Mouse (Mus musculus): ENCODE data around the gene Dpp6. TPM values are rescaled to one million over a fixed set of nuclear protein-coding genes. Genes with fewer than 3 reads are reported as not detected.

Gene Dpp6
- polyA plus RNA-seq, 1 experiment from 2014 or later, result 3.5 TPM

- H3K36me3 ChIP-seq, result no peaks in the 10 kb centered on the region
- H3K9me3 ChIP-seq, result no peaks in the 10 kb centered on the region
- ATAC-seq (ENCODE audit: insufficient number of reproducible peaks, insufficient read depth, low FRiP score, low TSS enrichment, low read depth), result no peak
- H3K27ac ChIP-seq, result no peak overlapping the region
- no peaks in the 10 kb centered on the region for H3K4me1 ChIP-seq
- no peaks in the 10 kb centered on the region for H3K27me3 ChIP-seq
- H3K4me2 ChIP-seq, result no peak overlapping the region
- no peak overlapping the region for H3K9ac ChIP-seq
- no peak overlapping the region for H3K4me3 ChIP-seq
- WGBS, result 75% methylated on average over 4 of the region's 4 CpGs
These were observed 249.8 kb downstream of the Dpp6 start for GRCm38 (mm10) chr5:27066837-27067236.

- Histone ChIP-seq H3K36me3 (no peaks in the 10 kb centered on the region), H3K9ac (no peak overlapping the region), H3K27ac (no peak overlapping the region), H3K27me3 (no peaks in the 10 kb centered on the region), H3K9me3 (no peaks in the 10 kb centered on the region), H3K4me3 (no peak overlapping the region), H3K4me1 (no peaks in the 10 kb centered on the region), H3K4me2 (no peak overlapping the region)
- 14% methylated on average over 8 of the region's 8 CpGs for WGBS
- no peak for ATAC-seq (ENCODE audit: insufficient number of reproducible peaks, insufficient read depth, low FRiP score, low TSS enrichment, low read depth)
These were observed 258.2 kb downstream of the Dpp6 start for GRCm38 (mm10) chr5:27075131-27075591.

GRCm38 (mm10) chr5:27076046-27076445, 259.0 kb downstream of the Dpp6 start:
- no peaks in the 10 kb centered on the region for H3K4me1 ChIP-seq
- H3K27me3 ChIP-seq, result no peaks in the 10 kb centered on the region
- H3K9ac ChIP-seq, result no peak overlapping the region
- no peak overlapping the region for H3K27ac ChIP-seq
- ATAC-seq (ENCODE audit: insufficient number of reproducible peaks, insufficient read depth, low FRiP score, low TSS enrichment, low read depth), result no peak
- WGBS, result 20% methylated on average over 1 of the region's 1 CpGs
- no peak overlapping the region for H3K4me3 ChIP-seq
- no peaks in the 10 kb centered on the region for H3K9me3 ChIP-seq
- no peaks in the 10 kb centered on the region for H3K36me3 ChIP-seq
- no peak overlapping the region for H3K4me2 ChIP-seq

GRCm38 (mm10) chr5:27077821-27078220, 260.8 kb downstream of the Dpp6 start:
- no peak overlapping the region for H3K27ac ChIP-seq
- no peak overlapping the region for H3K9ac ChIP-seq
- ATAC-seq (ENCODE audit: insufficient number of reproducible peaks, insufficient read depth, low FRiP score, low TSS enrichment, low read depth), result no peak
- H3K27me3 ChIP-seq, result no peaks in the 10 kb centered on the region
- WGBS, result 56% methylated on average over 1 of the region's 1 CpGs
- H3K9me3 ChIP-seq, result no peaks in the 10 kb centered on the region
- no peak overlapping the region for H3K4me2 ChIP-seq
- H3K36me3 ChIP-seq, result no peaks in the 10 kb centered on the region
- no peaks in the 10 kb centered on the region for H3K4me1 ChIP-seq
- H3K4me3 ChIP-seq, result no peak overlapping the region

- Histone ChIP-seq H3K27me3 (no peaks in the 10 kb centered on the region), H3K4me3 (no peak overlapping the region), H3K9me3 (no peaks in the 10 kb centered on the region), H3K4me2 (no peak overlapping the region), H3K4me1 (no peaks in the 10 kb centered on the region), H3K36me3 (no peaks in the 10 kb centered on the region), H3K27ac (no peak overlapping the region), H3K9ac (no peak overlapping the region)
- ATAC-seq (ENCODE audit: insufficient number of reproducible peaks, insufficient read depth, low FRiP score, low TSS enrichment, low read depth), result no peak
- 41% methylated on average over 1 of the region's 1 CpGs for WGBS
These were observed 264.3 kb downstream of the Dpp6 start for GRCm38 (mm10) chr5:27081275-27081674.

- Histone ChIP-seq H3K36me3 (no peaks in the 10 kb centered on the region), H3K27me3 (no peaks in the 10 kb centered on the region), H3K27ac (no peak overlapping the region), H3K9ac (no peak overlapping the region), H3K4me1 (no peaks in the 10 kb centered on the region), H3K4me2 (no peak overlapping the region), H3K4me3 (no peak overlapping the region), H3K9me3 (no peaks in the 10 kb centered on the region)
- WGBS, result 71% methylated on average over 4 of the region's 4 CpGs
- ATAC-seq (ENCODE audit: insufficient number of reproducible peaks, insufficient read depth, low FRiP score, low TSS enrichment, low read depth), result no peak
These were observed 266.8 kb downstream of the Dpp6 start for GRCm38 (mm10) chr5:27083762-27084161.

GRCm38 (mm10) chr5:27108221-27108620, 291.2 kb downstream of the Dpp6 start:
- no peak overlapping the region for H3K4me3 ChIP-seq
- H3K4me2 ChIP-seq, result no peak overlapping the region
- H3K27me3 ChIP-seq, result no peaks in the 10 kb centered on the region
- H3K27ac ChIP-seq, result no peak overlapping the region
- H3K9ac ChIP-seq, result no peak overlapping the region
- ATAC-seq (ENCODE audit: insufficient number of reproducible peaks, insufficient read depth, low FRiP score, low TSS enrichment, low read depth), result no peak
- 98% methylated on average over 1 of the region's 1 CpGs for WGBS
- no peaks in the 10 kb centered on the region for H3K9me3 ChIP-seq
- H3K4me1 ChIP-seq, result no peaks in the 10 kb centered on the region
- H3K36me3 ChIP-seq, result no peaks in the 10 kb centered on the region

DNA sequence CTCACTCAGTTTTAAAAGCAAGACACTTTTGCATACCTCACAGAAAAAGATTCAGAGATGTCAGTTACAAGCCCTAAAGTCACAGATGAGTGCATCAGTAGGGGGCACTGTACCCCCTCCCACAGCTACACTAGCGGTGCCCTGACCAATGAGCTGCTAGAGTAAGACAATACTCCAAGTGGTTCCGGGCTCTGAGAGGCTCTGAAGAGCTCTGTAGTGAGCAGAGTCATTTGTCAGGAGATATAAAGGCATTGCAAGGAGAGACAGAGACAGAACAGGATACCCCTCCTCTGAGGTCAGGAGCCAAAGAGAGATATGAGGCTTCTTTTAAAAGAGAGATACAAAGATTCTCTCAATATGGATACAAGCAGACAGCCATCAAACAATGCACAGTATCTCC, 305.5 kb downstream of the Dpp6 start:
- Histone ChIP-seq H3K4me1 (no peaks in the 10 kb centered on the region), H3K27me3 (no peaks in the 10 kb centered on the region), H3K9ac (no peak overlapping the region), H3K27ac (no peak overlapping the region), H3K9me3 (no peaks in the 10 kb centered on the region), H3K4me2 (no peak overlapping the region), H3K4me3 (no peak overlapping the region), H3K36me3 (no peaks in the 10 kb centered on the region)
- WGBS, result 38% methylated on average over 2 of the region's 2 CpGs
- ATAC-seq (ENCODE audit: insufficient number of reproducible peaks, insufficient read depth, low FRiP score, low TSS enrichment, low read depth), result no peak

- Histone ChIP-seq H3K9me3 (no peaks in the 10 kb centered on the region), H3K27me3 (no peaks in the 10 kb centered on the region), H3K27ac (no peak overlapping the region), H3K36me3 (no peaks in the 10 kb centered on the region), H3K4me1 (no peaks in the 10 kb centered on the region), H3K4me2 (no peak overlapping the region), H3K4me3 (no peak overlapping the region), H3K9ac (no peak overlapping the region)
- WGBS, result 81% methylated on average over 2 of the region's 2 CpGs
- ATAC-seq (ENCODE audit: insufficient number of reproducible peaks, insufficient read depth, low FRiP score, low TSS enrichment, low read depth), result no peak
These were observed 305.9 kb downstream of the Dpp6 start for GRCm38 (mm10) chr5:27122944-27123343.

DNA sequence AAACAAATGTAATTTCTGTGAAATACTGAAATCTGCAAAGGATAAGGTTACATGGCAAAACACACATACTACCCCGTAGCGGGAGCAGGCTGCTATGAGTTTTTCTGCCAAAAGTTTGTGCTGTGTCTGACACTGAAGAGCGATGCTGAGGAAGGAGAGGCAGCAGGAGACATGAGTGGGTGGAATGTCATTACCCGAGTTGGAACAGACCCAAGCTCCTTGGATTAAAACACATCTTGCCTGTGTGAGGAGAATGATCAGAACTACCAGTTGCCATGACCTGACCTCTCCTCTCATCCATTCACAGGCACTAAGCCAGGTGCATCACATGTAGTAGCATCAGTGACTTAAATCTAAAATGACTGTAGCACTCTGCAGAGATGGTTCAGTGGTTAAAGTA, 309.0 kb downstream of the Dpp6 start:
- Histone ChIP-seq H3K36me3 (no peaks in the 10 kb centered on the region), H3K9ac (no peak overlapping the region), H3K9me3 (no peaks in the 10 kb centered on the region), H3K27ac (no peak overlapping the region), H3K27me3 (no peaks in the 10 kb centered on the region), H3K4me1 (no peaks in the 10 kb centered on the region), H3K4me2 (no peak overlapping the region), H3K4me3 (no peak overlapping the region)
- WGBS, result 76% methylated on average over 4 of the region's 4 CpGs
- ATAC-seq (ENCODE audit: insufficient number of reproducible peaks, insufficient read depth, low FRiP score, low TSS enrichment, low read depth), result no peak

GRCm38 (mm10) chr5:27133196-27133595, 316.2 kb downstream of the Dpp6 start:
- Histone ChIP-seq H3K27me3 (no peaks in the 10 kb centered on the region), H3K27ac (no peak overlapping the region), H3K9me3 (no peaks in the 10 kb centered on the region), H3K9ac (no peak overlapping the region), H3K4me2 (no peak overlapping the region), H3K4me1 (no peaks in the 10 kb centered on the region), H3K4me3 (no peak overlapping the region), H3K36me3 (no peaks in the 10 kb centered on the region)
- 81% methylated on average over 3 of the region's 3 CpGs for WGBS
- ATAC-seq (ENCODE audit: insufficient number of reproducible peaks, insufficient read depth, low FRiP score, low TSS enrichment, low read depth), result no peak

DNA sequence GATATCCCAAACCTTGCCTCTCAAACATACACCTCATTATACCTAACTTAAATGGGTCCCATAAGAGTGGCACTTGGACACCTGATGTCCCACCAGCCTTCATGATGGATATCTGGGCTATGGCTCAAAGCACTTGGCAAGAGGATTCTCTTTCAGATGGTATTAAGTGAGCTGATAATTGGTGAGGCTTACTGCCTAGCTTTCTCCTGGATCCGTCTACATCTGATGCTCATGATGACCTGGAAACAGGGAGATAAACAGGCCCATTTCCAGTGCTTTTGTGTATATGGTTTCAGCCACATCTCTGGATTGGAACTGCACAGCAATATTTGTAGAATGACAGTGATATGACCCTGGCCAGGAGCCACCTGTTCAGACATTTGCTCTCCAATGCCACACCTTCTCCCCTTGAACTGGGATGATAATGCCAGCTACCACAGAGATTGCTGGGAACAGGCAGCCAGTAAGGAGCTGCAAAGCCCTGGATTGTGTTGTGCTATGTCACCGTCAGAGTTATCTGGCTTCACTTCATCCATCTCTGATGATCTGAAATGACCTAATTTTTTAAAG, 317.5 kb downstream of the Dpp6 start:
- Histone ChIP-seq H3K9ac (no peak overlapping the region), H3K27ac (no peak overlapping the region), H3K4me2 (no peak overlapping the region), H3K36me3 (no peaks in the 10 kb centered on the region), H3K4me3 (no peak overlapping the region), H3K9me3 (no peaks in the 10 kb centered on the region), H3K4me1 (no peaks in the 10 kb centered on the region), H3K27me3 (no peaks in the 10 kb centered on the region)
- 76% methylated on average over 2 of the region's 2 CpGs for WGBS
- ATAC-seq (ENCODE audit: insufficient number of reproducible peaks, insufficient read depth, low FRiP score, low TSS enrichment, low read depth), result no peak
